Mouse (Mus musculus): ENCODE results near the gene Erich4. TPM values are rescaled to one million over a fixed set of nuclear protein-coding genes. Genes with fewer than 3 reads are reported as not detected.
A peak's percentile ranks its signal among the peaks of the same experiment; 100 is the strongest.

Gene Erich4
- 0.11 and 0.13 TPM in 2 replicates for polyA plus RNA-seq (2012; rRNA removed)

- Histone ChIP-seq H3K4me1 (ENCODE audit: control insufficient read depth, insufficient read depth, low read length) (no peaks in the 10 kb centered on the region), H3K4me3 (replicated peaks; ENCODE audit: insufficient read depth, low read depth, low read length) (no peak within 1 kb of the TSS), H3K27ac (ENCODE audit: insufficient read depth, low read length) (no peak within 1 kb of the TSS), H3K27me3 (ENCODE audit: control insufficient read depth, insufficient read depth, low read length) (no peaks in the 10 kb centered on the region)
- no peak for TF ChIP-seq POLR2A (IDR thresholded peaks at IDR 0.05; ENCODE audit: borderline replicate concordance, insufficient read depth, low read length)
- no peak for DNase-seq
- WGBS = 64% methylated on average over 5 of the region's 5 CpGs
Measured at GRCm38 (mm10) chr7:25615706-25616011, at the start of gene Erich4. Gene Erich4, minus strand, starts transcription at chr7:25615892.

DNA sequence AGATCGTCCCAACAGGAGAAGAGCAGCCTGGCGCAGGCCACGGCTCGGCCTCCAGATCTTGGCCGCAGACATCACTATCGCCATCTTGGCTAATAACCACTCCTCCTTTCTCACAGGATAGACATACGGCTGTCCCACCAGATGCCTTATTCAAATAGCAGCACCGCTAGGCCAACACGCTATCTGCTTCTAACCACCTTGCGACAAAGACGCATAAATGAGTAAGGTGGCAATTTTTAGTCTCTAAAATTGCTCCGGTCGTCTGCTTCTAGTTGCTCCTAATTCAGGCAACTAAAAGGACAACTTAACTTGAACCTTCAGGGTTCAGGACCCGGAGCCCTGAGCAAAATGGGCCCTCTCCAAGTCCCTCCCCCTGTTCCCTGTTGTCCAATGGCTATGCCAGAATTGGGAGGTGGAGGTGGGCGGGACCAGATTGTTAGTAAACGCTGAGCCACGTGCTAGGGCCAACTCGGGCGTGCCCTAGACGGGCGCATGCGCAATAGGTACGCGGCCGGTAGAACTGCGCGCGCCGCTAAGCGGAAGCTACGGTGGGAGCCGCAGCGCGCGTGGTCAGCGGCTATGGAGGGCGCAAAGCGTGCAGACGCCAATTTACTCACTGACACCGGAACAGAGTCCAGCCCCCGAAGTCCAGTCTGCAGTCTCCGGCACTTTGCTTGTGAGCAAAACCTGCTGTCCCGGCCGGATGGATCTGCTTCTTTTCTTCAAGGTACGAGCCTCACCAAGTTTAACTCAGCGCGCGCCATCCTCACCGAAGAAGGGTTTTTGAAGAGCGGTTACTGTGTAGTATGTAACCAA, 43.2 kb upstream of the Erich4 start, which contains the start of the genes Bckdha and Exosc5:
Bckdha (minus strand) TSS at position 325 of the 816 bp plus-strand sequence.
Exosc5 (plus strand) TSS at position 508 of the 816 bp plus-strand sequence.
- Histone ChIP-seq H3K4me1 (ENCODE audit: control insufficient read depth, insufficient read depth, low read length) (peaks cover 12% of the 10 kb centered on the region), H3K27me3 (ENCODE audit: control insufficient read depth, insufficient read depth, low read length) (no peaks in the 10 kb centered on the region), H3K4me3 (replicated peaks; ENCODE audit: insufficient read depth, low read depth, low read length) (peak within 1 kb of the TSS; percentile 83), H3K27ac (ENCODE audit: insufficient read depth, low read length) (peak within 1 kb of the TSS; percentile 94)
- under 1% methylated on average over 50 of the region's 50 CpGs for WGBS
- DNase-seq = peak; percentile 100
- TF ChIP-seq POLR2A (IDR thresholded peaks at IDR 0.05; ENCODE audit: borderline replicate concordance, insufficient read depth, low read length) (peak; percentile 81), CTCF (IDR thresholded peaks at IDR 0.05; ENCODE audit: borderline replicate concordance, insufficient read depth, low read depth, low read length) (no peak)

DNA sequence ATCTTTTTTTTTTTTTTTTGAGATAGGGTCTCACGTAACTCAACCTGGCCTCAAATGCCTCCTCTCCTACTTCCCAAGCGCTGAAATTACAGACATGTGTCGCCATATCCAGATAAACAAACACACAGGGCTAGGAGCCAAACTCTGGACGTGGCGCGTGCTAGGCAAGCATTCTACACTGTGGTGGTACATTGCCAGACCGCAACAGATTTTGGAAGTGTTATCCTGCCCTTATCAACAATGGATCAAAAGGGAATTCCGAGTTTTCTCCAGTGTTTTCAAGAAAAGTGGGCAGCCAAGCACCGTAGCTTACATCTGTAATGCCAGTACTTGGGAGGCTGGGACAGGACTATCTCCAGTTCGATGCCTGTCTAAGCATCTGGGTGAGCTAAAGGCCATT, 42.1 kb upstream of the Erich4 start:
- H3K4me3 ChIP-seq (replicated peaks; ENCODE audit: insufficient read depth, low read depth, low read length) = peak overlapping the region; percentile 83
- TF ChIP-seq CTCF (IDR thresholded peaks at IDR 0.05; ENCODE audit: borderline replicate concordance, insufficient read depth, low read depth, low read length) = no peak
- TF ChIP-seq POLR2A (IDR thresholded peaks at IDR 0.05; ENCODE audit: borderline replicate concordance, insufficient read depth, low read length) = no peak
- no peaks in the 10 kb centered on the region for H3K27me3 ChIP-seq (ENCODE audit: control insufficient read depth, insufficient read depth, low read length)
- no peak for DNase-seq
- 10% methylated on average over 10 of the region's 10 CpGs for WGBS
- H3K27ac ChIP-seq (ENCODE audit: insufficient read depth, low read length) = no peak overlapping the region
- peaks cover 15% of the 10 kb centered on the region for H3K4me1 ChIP-seq (ENCODE audit: control insufficient read depth, insufficient read depth, low read length)

DNA sequence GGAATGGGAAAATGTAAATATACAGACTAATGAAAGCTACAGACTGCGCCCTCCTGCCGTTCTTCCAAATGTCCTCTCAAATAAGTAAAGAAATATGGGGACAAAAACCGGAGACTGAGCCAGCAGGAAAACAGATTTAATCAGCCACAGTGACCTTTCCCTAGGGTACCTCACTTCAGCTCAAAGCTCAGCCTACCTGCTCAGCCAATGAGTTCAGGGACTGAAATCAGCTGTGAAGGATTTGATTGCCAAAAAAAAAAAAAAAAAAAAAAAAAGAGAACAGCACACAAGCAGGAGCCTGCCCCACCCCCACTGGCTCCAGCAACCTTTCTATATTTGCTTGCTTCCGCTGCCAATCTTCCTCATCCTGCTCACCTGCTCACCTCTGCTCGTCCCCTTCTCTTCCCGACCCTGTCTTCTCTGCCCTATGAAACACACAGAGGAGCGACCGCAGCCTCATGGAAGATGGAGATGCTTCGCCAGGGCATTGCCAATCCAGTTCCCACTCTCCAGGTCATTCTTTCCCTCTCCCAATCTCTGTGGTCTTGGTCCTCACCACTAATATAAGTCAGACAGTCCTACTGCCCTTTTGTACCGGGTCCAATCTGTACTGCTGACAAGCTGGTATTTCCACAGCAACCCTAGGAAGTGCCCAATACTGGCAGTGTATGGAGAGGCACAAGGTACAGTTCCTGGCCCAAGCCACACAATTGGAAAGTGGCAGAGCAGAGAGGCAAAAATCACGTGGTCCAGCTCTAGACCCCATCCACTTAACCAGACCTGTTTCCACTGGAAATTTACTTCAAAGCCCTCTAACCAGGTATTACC, 40.1 kb upstream of the Erich4 start:
- TF ChIP-seq POLR2A (IDR thresholded peaks at IDR 0.05; ENCODE audit: borderline replicate concordance, insufficient read depth, low read length) (no peak), CTCF (IDR thresholded peaks at IDR 0.05; ENCODE audit: borderline replicate concordance, insufficient read depth, low read depth, low read length) (no peak)
- H3K4me1 ChIP-seq (ENCODE audit: control insufficient read depth, insufficient read depth, low read length) = peaks cover 22% of the 10 kb centered on the region
- no peaks in the 10 kb centered on the region for H3K27me3 ChIP-seq (ENCODE audit: control insufficient read depth, insufficient read depth, low read length)
- peak overlapping the region; percentile 78 for H3K27ac ChIP-seq (ENCODE audit: insufficient read depth, low read length)
- 10% methylated on average over 11 of the region's 11 CpGs for WGBS
- peak; percentile 71 to 84 for DNase-seq
- peak overlapping the region; percentile 53 for H3K4me3 ChIP-seq (replicated peaks; ENCODE audit: insufficient read depth, low read depth, low read length)

- Histone ChIP-seq H3K27me3 (ENCODE audit: control insufficient read depth, insufficient read depth, low read length) (no peaks in the 10 kb centered on the region), H3K4me1 (ENCODE audit: control insufficient read depth, insufficient read depth, low read length) (peaks cover 27% of the 10 kb centered on the region), H3K4me3 (replicated peaks; ENCODE audit: insufficient read depth, low read depth, low read length) (no peak overlapping the region), H3K27ac (ENCODE audit: insufficient read depth, low read length) (no peak overlapping the region)
- no peak for TF ChIP-seq POLR2A (IDR thresholded peaks at IDR 0.05; ENCODE audit: borderline replicate concordance, insufficient read depth, low read length)
- TF ChIP-seq CTCF (IDR thresholded peaks at IDR 0.05; ENCODE audit: borderline replicate concordance, insufficient read depth, low read depth, low read length) = no peak
- no peak for DNase-seq
- WGBS = 95% methylated on average over 12 of the region's 12 CpGs
Measured at GRCm38 (mm10) chr7:25652244-25652759, 36.6 kb upstream of the Erich4 start.

DNA sequence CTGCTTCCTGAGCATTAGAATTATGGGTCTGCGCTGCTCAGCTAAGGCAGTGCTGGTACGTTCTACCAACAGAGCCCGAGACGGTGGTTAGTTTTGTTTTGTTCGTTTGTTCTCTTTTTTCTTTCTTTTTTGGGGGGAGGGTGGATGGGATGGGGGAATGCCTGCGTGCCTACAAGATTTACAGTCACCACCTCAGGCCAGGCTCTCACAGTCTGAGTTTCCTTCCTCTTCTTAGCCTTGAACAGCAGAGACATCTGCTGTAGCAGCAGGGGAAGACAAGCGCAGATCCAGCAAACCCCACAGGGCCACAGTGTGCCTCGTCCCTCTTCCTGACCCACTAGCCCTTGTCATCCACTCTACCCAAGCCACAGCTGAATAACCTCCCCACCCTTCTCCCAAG, 35.6 kb upstream of the Erich4 start:
- H3K27me3 ChIP-seq (ENCODE audit: control insufficient read depth, insufficient read depth, low read length) = no peaks in the 10 kb centered on the region
- H3K27ac ChIP-seq (ENCODE audit: insufficient read depth, low read length) = no peak overlapping the region
- 44% methylated on average over 8 of the region's 8 CpGs for whole genome bisulfite sequencing
- DNase-seq = peak in 1 of 2 experiments; percentile 38
- TF ChIP-seq POLR2A (IDR thresholded peaks at IDR 0.05; ENCODE audit: borderline replicate concordance, insufficient read depth, low read length) = no peak
- peak; percentile 47; the same call in 1 of the 2 replicates for TF ChIP-seq CTCF (IDR thresholded peaks at IDR 0.05; ENCODE audit: borderline replicate concordance, insufficient read depth, low read depth, low read length)
- H3K4me3 ChIP-seq (replicated peaks; ENCODE audit: insufficient read depth, low read depth, low read length) = no peak overlapping the region
- H3K4me1 ChIP-seq (ENCODE audit: control insufficient read depth, insufficient read depth, low read length) = peaks cover 24% of the 10 kb centered on the region

- Histone ChIP-seq H3K27me3 (ENCODE audit: control insufficient read depth, insufficient read depth, low read length) (no peaks in the 10 kb centered on the region), H3K4me3 (replicated peaks; ENCODE audit: insufficient read depth, low read depth, low read length) (no peak overlapping the region), H3K4me1 (ENCODE audit: control insufficient read depth, insufficient read depth, low read length) (peaks cover 23% of the 10 kb centered on the region), H3K27ac (ENCODE audit: insufficient read depth, low read length) (no peak overlapping the region)
- DNase-seq = no peak
- TF ChIP-seq POLR2A (IDR thresholded peaks at IDR 0.05; ENCODE audit: borderline replicate concordance, insufficient read depth, low read length) (no peak), CTCF (IDR thresholded peaks at IDR 0.05; ENCODE audit: borderline replicate concordance, insufficient read depth, low read depth, low read length) (no peak)
- WGBS = 88% methylated on average over 5 of the region's 5 CpGs
Measured at GRCm38 (mm10) chr7:25649839-25650238, 34.1 kb upstream of the Erich4 start.
